Mouse (Mus musculus): ENCODE measurements at regions not wholly inside any gene's neighbourhood (a gene's known extent, or its start where the extent isn't known, plus 50 kb on each side); places are given as distances from the start of the nearest gene placed in this dataset.

- in situ Hi-C loops (cut with MboI; ENCODE audit: low pct_unique_long_range_greater_than_20kb in 1 of 2, low sequenced_read_pairs in 2 of 2, unreplicated experiment in 1 of 2), result no loop called here
Measured at GRCm38 (mm10) chr11:112839721-112840494, 57.9 kb downstream of the Sox9 start.

DNA sequence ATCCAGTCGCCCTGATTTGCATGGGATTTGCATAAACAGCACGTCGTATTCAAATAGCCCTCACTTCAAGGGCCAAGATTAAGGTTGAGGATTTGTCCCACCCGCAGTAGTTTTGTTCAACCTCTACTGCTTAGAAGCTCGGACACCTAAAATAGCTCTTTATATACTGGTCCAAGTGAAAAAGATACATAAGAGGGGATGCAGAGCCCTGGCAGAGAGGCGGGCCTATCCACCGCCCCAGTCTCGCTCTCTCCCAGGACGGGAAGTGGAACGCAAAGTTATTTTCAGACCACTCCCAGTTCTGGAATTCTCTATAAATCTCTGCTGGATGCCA lies 58.4 kb downstream of the Sox9 start:
- in situ Hi-C loops (cut with MboI; ENCODE audit: low pct_unique_long_range_greater_than_20kb in 1 of 2, low sequenced_read_pairs in 2 of 2, unreplicated experiment in 1 of 2), result no loop called here

GRCm38 (mm10) chr11:112844258-112844901 lies 62.4 kb downstream of the Sox9 start:
- in situ Hi-C loops (cut with MboI; ENCODE audit: low pct_unique_long_range_greater_than_20kb in 1 of 2, low sequenced_read_pairs in 2 of 2, unreplicated experiment in 1 of 2), result no loop called here

DNA sequence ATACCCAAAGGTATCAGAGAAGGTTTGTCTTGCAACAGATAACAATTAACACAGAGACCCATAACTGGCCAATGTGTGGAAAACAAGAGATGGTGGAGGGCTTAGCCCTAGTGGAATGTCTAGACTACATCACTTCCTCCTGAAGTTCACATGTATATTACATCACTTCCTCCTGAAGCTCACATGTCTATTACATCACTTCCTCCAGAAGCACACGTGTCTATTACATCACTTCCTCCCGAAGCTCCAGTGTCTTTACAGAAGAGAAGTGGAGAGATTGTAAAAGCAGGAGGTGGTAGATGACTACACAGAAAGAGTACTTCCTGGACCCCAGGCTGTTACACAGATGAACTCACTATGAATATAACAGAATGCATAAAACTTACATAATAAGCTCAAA lies 65.1 kb downstream of the Sox9 start:
- in situ Hi-C loops (cut with MboI; ENCODE audit: low pct_unique_long_range_greater_than_20kb in 1 of 2, low sequenced_read_pairs in 2 of 2, unreplicated experiment in 1 of 2), result no loop called here

DNA sequence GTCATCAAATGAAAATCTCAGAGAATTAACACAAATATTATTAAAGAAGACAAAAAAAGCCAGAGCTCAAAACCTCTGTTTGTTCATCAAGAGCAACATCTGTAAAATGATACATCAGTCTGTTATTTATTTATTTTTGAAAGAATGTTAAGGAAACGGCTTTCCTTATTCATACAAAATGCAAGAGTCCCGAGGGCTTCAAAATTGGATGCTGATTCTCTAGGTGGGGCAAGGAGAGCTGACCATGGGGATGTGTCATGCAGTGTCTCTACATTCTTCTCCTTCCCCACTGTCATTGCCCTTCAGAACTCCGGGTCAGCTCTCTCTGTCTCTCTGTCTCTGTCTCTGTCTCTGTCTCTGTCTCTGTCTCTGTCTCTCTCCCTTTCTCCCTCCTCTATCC lies 65.8 kb downstream of the Sox9 start:
- in situ Hi-C loops (cut with MboI; ENCODE audit: low pct_unique_long_range_greater_than_20kb in 1 of 2, low sequenced_read_pairs in 2 of 2, unreplicated experiment in 1 of 2), result no loop called here

DNA sequence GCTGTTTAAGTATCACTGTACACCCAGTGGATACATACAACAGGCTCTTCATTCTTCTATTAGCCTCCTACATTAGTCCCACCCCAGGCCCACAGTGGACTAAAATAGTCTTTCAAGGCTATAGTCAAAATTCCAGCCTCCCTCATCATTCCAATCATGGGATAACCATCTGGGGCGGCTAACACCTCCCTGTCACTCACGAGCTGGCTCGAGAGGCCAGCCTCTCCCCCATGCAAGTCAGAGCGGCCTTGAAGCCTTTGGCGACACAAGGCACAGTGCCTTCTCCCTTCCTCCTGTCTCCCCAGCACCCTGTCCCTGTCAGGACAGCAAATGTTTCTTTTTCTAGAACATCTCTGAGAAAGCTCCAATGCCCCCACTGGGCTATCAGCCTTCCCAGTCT lies 68.0 kb downstream of the Sox9 start:
- in situ Hi-C loops (cut with MboI; ENCODE audit: low pct_unique_long_range_greater_than_20kb in 1 of 2, low sequenced_read_pairs in 2 of 2, unreplicated experiment in 1 of 2), result no loop called here

DNA sequence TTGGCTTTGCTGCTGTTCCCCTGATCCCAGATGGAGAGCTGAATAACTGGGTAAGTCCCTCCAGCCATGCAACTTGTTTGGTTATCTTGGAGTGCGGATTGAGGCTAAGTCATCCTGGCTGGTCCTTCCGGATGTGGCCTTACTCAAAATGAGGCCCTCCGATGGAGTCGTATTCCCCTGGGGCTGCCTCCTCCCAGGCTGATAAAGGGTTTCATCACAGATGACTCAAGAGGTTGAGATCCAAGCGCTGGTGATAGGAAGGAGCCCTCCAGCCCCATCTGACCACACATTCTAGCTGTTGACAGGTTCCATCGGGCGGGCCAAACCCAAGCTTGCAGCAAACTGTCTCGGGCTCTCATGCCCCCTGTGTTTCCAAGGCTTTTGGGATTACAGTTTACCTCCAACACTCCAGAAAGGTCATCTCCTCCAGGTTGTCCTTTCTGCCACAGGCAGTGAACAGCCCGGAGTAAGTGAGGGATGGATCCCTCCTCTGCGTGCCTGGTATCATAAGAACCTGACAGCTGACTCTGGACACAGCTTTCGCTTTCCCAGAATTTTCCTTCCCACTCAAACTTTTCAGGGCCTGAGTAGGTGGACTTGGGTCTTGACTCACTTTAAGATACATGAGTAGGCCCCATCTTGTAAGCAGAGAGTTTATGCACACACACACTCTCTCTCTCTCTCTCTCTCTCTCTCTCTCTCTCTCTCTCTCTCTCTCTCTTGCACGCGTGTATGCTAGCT lies 68.7 kb downstream of the Sox9 start:
- in situ Hi-C loops (cut with MboI; ENCODE audit: low pct_unique_long_range_greater_than_20kb in 1 of 2, low sequenced_read_pairs in 2 of 2, unreplicated experiment in 1 of 2), result no loop called here

DNA sequence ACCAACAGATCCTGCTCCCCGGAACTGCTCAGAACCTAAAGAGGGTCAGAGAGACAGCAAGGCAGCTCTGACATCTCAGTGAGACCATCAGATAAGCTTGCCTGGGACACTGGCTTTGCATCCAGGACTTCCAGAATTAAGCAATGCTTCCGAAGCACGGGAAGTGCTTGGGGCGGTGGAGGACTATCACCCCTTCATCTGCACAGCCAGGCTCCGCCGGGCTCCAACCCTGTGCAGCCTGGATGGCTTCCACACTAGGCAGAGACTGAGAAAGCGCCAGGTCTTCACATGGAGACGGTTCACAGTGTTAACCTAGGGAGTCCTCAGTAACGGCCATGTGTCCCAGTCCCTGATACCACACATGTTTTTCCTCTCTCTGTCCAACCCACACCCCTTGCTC lies 69.3 kb downstream of the Sox9 start:
- in situ Hi-C loops (cut with MboI; ENCODE audit: low pct_unique_long_range_greater_than_20kb in 1 of 2, low sequenced_read_pairs in 2 of 2, unreplicated experiment in 1 of 2), result no loop called here

DNA sequence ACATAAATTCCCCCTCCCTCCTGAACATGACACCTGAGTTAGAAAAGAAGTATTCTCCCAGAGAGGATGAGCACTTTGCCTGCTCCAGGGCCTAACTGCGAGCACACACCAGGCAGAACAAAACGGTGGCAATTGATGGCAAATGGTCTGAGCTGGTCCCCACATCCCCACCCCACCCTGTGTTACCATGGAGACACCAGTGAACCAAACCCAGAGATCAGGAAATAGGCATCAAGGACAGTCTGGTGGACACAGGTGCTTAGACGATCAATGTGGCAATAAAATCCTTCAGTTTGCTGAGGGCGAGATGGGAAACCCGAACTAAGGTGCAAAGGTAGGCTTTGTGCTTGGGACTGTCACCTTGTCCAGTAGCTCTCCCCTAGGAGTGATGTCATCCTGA lies 74.0 kb downstream of the Sox9 start:
- in situ Hi-C loops (cut with MboI; ENCODE audit: low pct_unique_long_range_greater_than_20kb in 1 of 2, low sequenced_read_pairs in 2 of 2, unreplicated experiment in 1 of 2), result no loop called here

GRCm38 (mm10) chr11:112859309-112859708 lies 77.3 kb downstream of the Sox9 start:
- in situ Hi-C loops (cut with MboI; ENCODE audit: low pct_unique_long_range_greater_than_20kb in 1 of 2, low sequenced_read_pairs in 2 of 2, unreplicated experiment in 1 of 2), result no loop called here

DNA sequence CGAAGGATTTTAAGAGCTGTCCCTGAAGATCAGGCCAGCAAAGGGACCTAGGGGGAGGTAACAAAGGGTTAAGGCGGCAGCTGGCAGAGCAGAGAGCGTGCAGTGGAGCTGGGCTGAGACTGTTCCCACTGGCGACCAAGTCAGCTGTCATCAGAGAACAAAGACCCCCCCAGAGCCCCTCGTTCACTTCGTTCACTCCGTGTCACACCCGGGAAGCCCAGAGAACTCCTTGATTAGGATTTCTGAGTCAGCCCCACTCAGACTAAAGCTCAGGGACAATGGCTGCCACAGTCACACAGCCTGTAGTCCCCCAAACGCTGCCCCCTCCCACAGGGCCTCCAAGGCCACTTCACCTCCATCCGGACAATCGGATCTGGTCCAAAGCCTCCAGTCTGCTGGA lies 78.8 kb downstream of the Sox9 start:
- in situ Hi-C loops (cut with MboI; ENCODE audit: low pct_unique_long_range_greater_than_20kb in 1 of 2, low sequenced_read_pairs in 2 of 2, unreplicated experiment in 1 of 2), result no loop called here

DNA sequence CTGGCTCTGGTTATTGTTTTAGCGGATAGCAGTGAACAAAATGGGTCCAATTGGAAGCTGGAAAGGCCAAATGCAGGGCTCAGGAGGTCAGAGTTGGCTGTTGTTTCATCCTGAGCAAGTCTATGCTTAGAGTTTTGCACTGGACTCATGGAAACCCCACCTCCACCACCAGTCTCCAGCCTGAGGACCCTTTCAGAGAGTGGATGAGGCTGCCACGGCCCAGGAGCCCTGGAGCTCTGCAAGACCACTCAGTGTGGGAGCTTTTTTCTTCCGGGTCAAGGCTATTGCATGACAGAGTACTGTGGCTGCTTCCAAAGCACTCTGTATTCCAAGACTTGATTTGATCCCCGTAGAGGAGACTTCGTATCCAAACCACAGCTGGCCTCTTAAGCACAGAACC lies 79.2 kb downstream of the Sox9 start:
- in situ Hi-C loops (cut with MboI; ENCODE audit: low pct_unique_long_range_greater_than_20kb in 1 of 2, low sequenced_read_pairs in 2 of 2, unreplicated experiment in 1 of 2), result no loop called here

GRCm38 (mm10) chr11:112865836-112866235 lies 83.8 kb downstream of the Sox9 start:
- in situ Hi-C loops (cut with MboI; ENCODE audit: low pct_unique_long_range_greater_than_20kb in 1 of 2, low sequenced_read_pairs in 2 of 2, unreplicated experiment in 1 of 2), result no loop called here

DNA sequence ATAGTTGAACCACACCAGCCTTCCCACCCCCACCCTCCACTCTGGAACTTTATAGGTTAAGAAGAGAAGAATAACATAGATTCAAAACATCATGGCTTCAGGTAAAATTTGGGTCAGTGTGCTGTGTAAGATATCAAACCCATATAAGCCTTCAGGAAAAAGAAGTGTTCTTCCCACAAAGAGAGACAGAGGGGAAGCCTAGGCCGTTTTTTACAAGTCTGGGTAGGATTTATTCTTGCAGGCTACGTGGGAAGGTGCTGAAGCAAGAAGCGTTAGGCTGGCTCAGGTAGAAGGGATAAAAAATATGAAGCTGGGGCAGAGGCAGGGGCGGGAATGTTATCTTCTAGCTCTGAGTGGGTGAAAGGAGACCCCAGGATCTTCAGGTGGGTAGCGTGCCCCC lies 87.5 kb downstream of the Sox9 start:
- in situ Hi-C loops (cut with MboI; ENCODE audit: low pct_unique_long_range_greater_than_20kb in 1 of 2, low sequenced_read_pairs in 2 of 2, unreplicated experiment in 1 of 2), result no loop called here

- in situ Hi-C loops (cut with MboI; ENCODE audit: low pct_unique_long_range_greater_than_20kb in 1 of 2, low sequenced_read_pairs in 2 of 2, unreplicated experiment in 1 of 2), result no loop called here
Measured at GRCm38 (mm10) chr11:112870201-112871035, 88.4 kb downstream of the Sox9 start.

- in situ Hi-C loops (cut with MboI; ENCODE audit: low pct_unique_long_range_greater_than_20kb in 1 of 2, low sequenced_read_pairs in 2 of 2, unreplicated experiment in 1 of 2), result no loop called here
Measured at GRCm38 (mm10) chr11:112872677-112873367, 90.8 kb downstream of the Sox9 start.

DNA sequence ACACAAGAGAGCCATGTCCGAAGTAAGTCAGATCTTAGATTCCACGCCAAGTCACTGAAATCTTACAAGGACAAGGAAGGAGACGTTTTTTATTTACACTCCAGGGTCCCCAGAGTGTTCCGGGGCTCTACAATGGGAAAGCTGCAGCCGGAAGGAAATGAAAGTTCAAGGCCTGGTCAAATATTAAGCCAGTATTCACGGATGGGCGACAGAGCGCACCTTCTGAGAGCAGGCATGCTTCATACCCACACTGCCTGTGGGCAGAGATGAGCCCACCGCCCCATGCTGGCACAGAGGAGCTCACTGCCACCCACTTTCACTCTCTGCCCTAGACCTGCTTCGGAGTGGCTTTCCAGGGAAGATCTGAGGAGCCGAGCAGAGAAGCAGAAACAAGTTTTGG lies 92.2 kb downstream of the Sox9 start:
- in situ Hi-C loops (cut with MboI; ENCODE audit: low pct_unique_long_range_greater_than_20kb in 1 of 2, low sequenced_read_pairs in 2 of 2, unreplicated experiment in 1 of 2), result no loop called here

DNA sequence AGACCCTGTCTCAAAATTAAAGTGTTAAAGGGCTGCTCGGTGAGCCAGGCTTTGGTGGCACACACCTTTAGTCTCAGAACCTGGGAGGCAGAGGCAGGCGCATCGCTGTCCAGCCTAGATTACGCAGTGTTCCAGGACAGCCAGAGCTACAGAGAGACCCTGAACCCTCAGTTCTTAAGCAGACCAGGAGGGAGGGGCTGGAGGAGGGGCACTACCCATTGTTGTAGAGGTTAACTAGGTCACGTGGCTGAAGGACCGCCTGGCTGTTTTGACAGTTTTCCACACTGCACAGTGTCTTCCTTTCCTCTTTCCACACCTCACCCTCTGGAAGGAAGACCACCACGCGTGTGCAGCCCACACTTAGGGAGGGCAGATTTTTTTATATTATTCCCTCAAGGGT lies 94.2 kb downstream of the Sox9 start:
- in situ Hi-C loops (cut with MboI; ENCODE audit: low pct_unique_long_range_greater_than_20kb in 1 of 2, low sequenced_read_pairs in 2 of 2, unreplicated experiment in 1 of 2), result no loop called here
